24 mouse cellular contexts compared by ENCODE assay signal in the genomic region with DNA sequence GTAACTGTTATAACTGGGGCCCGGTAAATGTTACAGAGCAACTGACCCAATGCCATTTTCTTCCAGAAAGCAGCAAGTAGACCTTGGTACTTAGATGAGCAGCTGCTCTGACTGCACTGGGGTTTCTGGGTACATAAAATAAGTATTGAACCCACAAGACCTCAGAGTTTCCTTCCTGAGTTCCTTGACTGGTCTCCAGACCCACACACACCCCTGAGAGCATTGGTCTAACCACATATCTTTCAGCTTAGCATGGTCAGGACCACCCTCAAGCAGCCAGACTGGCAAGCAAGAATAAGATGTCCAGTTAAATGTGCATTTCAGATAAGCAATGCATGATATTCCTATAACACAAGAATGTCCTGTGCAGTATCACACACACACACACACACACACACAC.
"Had no signal": no experiment of that assay in that cellular context is flagged by ENCODE, and none has a peak within 500 bp of the region (broad histone marks: within the 10 kb centered on the region; RNA-seq: fewer than 3 reads in every experiment).

No protein-coding gene starts in this region.

- H3K9ac ChIP-seq: liver, embryonic 15.5 days; liver, postnatal 0 days; lung, embryonic 15.5 days; neural tube, embryonic 13.5 days; neural tube, embryonic 15.5 days; stomach, embryonic 15.5 days had no signal

- H3K27ac ChIP-seq: liver, embryonic 15.5 days; lung, embryonic 15.5 days; macrophage; neural tube, embryonic 13.5 days; neural tube, embryonic 15.5 days; stomach, embryonic 15.5 days; stomach, postnatal 0 days had no signal

- H3K36me3 ChIP-seq: liver, embryonic 15.5 days; lung, embryonic 15.5 days; neural tube, embryonic 13.5 days; neural tube, embryonic 15.5 days; stomach, embryonic 15.5 days had no signal

- DNase-seq: liver, postnatal 0 days; lung, adult 2 months; lung, postnatal 14 days; lung, postnatal 36 days; midbrain, embryonic 14.5 days; retina, postnatal 1 day; right cerebral cortex, adult 18-20 months; right cerebral cortex, postnatal 25 days; right cerebral cortex, postnatal 4 days; spleen, adult 18-20 months; thymus, adult 2 months; thymus, postnatal 25 days; thymus, postnatal 4 days had no signal

- H3K4me3 ChIP-seq: liver, embryonic 15.5 days; lung, embryonic 15.5 days; myocyte; neural tube, embryonic 13.5 days; neural tube, embryonic 15.5 days; stomach, embryonic 15.5 days had no signal

- H3K9me3 ChIP-seq: liver, embryonic 15.5 days; lung, embryonic 15.5 days; neural tube, embryonic 13.5 days; neural tube, embryonic 15.5 days; stomach, embryonic 15.5 days had no signal

- H3K27me3 ChIP-seq: liver, embryonic 15.5 days; lung, embryonic 15.5 days; neural tube, embryonic 13.5 days; neural tube, embryonic 15.5 days; stomach, embryonic 15.5 days had no signal

- ATAC-seq: liver, postnatal 0 days; lung, postnatal 0 days; midbrain, embryonic 16.5 days had no signal

- H3K4me2 ChIP-seq: liver, embryonic 15.5 days; lung, embryonic 15.5 days; midbrain, embryonic 11.5 days; neural tube, embryonic 13.5 days; neural tube, embryonic 15.5 days; stomach, embryonic 15.5 days had no signal
